Mouse (Mus musculus): Measurements from ENCODE around the gene Nmnat2.

Gene Nmnat2

GRCm38 (mm10) chr1:152954821-152955523 lies at the start of gene Nmnat2:
Gene Nmnat2, plus strand, starts transcription at chr1:152954993.
- no peak for DNase-seq (ENCODE audit: low spot score)

- no peak for DNase-seq (ENCODE audit: low spot score)
Measured at GRCm38 (mm10) chr1:152913483-152914460, 41.0 kb upstream of the Nmnat2 start.

DNA sequence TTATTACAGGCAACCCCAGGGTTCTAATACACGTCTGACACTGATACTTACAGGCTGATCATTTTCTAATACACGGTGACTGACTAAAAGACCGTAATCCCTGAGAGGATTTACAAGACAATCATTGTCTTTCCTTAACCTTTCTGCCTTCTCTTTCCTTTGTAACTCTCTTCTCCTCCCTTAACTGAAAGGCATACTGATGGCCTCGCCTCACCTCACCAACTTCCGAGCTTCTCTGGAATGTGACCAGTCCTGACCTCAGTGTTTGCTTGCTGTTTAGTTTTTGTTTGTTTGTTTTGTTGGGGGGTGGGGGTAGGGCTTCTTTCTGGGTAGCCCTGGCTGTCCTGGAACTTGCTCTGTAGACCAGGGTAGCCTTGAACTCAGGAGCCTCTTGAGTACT lies 39.0 kb upstream of the Nmnat2 start:
- DNase-seq (ENCODE audit: low spot score) = no peak

DNA sequence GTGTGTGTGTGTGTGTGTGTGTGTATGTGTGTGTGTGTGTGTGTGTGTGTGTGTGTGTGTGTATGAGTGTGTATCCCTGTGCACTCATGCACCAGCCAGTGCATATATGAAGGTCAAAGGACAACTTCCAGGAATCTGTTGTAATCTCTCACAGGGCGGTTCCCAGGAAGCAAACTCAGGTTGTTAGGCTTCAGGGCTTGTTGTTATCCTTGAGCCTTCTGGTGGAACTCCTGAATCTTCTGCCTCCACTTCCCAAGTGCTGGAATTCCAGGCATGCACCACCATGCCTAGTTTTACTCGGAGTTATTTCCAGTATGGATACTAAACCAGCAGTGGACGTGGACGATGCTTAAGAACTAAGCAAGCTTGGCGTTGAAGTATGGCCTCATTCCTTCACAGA lies 37.9 kb upstream of the Nmnat2 start:
- no peak for DNase-seq (ENCODE audit: low spot score)

DNA sequence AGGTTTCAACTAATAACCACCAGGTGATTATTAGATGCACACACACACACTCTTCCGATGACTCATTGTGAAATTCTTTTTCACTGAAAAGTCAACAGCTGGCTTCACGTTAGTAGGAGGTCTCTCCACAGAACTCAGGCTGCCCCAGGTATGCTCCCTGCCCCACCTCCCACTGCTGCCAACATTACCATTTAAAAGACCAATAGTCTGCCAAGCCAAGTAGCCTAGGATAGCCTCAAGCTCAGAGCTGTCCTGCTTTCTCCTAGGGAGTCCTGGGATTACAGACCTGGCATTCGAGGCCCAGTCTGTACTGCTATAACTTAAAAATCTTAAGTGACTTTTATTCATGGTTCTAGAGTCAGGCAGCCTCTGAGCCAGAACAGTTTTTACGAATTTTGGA lies 37.2 kb upstream of the Nmnat2 start:
- no peak for DNase-seq (ENCODE audit: low spot score)

DNA sequence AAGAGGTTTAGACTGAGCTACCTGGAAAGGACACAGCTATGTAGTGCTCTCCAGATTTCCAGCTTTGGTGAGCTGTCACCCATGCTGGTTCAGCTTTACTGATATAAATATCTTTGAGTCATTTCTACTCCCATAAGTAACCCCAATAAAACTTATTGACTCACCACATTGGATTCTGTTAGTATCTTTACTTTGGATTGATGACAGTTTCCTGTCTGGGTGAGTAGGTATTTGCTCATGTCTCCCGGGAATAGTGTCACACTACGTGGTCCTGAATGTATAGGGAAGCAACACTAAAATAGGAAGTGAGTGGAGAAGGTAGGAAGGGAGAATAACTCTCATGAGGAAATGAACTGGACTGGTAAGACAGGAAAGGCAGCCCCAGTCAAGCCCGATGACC lies 33.0 kb upstream of the Nmnat2 start:
- DNase-seq (ENCODE audit: low spot score) = no peak

DNA sequence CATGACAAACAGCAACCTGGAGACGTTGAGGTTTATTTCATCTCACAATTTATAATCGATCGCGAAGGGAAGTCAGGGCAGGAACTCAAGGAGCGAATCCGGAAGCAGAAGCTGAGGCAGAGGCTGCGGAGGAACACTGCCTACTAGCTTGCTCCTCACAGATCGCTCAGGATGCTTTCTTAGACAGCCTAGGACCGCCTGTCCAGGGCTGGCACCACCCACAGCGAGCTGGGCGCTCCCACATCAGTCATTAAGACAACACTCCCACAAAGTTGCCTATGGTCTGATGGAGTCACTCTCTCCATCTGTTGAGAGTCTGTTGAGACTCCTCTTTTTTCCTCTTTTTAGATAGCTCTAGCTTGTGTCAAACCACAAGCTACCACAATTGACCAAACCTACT lies 20.8 kb upstream of the Nmnat2 start:
- DNase-seq (ENCODE audit: low spot score) = no peak

DNA sequence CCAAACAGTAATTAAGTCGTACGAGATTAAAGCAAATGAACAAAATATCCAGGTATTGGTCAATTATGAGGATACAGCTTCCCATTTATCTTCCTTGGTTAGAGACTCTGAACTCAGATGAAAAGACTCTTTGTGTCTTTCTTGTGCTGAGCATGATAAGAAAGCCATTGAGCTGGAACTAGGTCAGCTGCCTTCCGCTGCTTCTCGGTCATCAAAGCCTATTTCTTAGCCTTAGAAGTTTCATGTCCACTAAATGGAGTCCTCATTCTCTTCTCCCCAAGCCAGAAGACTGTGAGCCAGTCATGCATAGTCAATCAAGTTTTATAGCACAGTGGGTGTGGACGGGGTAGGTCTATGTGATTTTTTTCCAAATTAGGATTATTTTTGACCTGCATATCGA lies 19.3 kb upstream of the Nmnat2 start:
- no peak for DNase-seq (ENCODE audit: low spot score)

- DNase-seq (ENCODE audit: low spot score) = no peak
Measured at GRCm38 (mm10) chr1:152936365-152936764, 18.4 kb upstream of the Nmnat2 start.

- DNase-seq (ENCODE audit: low spot score) = no peak
Measured at GRCm38 (mm10) chr1:152942977-152943376, 11.8 kb upstream of the Nmnat2 start.

DNA sequence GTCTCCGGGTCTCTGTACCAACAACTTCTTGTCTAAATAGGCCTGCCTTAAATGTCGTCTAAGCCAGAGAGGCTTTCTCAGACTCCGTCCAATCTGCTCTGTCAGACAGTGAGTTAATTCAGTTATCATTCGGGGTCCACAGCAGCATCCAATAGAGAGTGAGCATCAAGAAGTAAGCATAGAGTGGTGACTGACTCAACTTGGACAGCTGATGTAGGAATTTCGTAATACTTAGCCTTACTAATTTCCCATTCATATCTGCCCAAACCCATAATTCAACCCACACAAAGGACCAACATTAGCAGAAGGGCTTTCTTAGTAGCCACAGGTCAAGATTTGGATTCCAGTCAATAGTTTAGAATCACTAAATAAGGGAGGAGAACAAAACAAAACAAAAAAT lies 626 bp upstream of the Nmnat2 start:
- no peak for DNase-seq (ENCODE audit: low spot score)

GRCm38 (mm10) chr1:152955564-152956211 lies 895 bp downstream of the Nmnat2 start:
- DNase-seq (ENCODE audit: low spot score) = peak; percentile 58

DNA sequence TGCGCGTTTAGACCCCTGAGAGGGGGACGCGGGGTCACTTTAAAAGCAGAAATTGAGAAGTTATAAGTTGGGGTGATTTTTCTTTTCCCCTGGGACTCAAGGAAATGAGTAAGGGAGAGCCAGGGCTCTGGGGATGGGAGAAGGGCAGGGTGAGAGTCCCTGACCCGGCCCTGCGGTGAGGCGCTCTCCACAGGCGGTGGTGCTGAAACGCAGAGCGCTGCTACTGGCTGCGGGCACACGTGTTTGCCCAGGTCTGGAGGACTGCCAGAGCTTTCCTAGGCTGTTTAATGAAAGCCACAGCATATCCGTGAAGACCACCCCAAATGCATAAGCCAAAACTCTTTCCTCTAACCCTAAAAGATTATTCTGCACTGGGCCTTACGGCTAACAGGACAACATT lies 1.4 kb downstream of the Nmnat2 start:
- peak; percentile 84 for DNase-seq (ENCODE audit: low spot score)

DNA sequence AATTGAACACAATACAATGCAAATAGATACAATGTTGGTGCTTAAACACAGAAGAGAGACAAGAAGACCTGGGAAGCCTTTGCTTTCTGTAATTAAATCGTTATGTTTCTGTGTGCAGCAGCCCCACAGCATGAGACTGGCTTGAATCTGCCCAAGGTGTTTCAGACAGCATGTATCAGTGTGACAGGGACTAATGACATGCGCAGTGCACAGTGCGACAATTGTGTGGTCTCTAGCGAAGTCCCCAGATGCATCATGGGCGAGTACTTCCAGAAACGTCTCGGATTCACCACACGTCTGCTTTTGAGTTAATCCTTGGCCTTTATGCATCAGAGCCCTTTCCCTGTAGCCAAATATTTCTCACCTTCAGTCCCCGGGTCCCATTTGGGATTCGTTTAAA lies 9.6 kb downstream of the Nmnat2 start:
- no peak for DNase-seq (ENCODE audit: low spot score)

- no peak for DNase-seq (ENCODE audit: low spot score)
Measured at GRCm38 (mm10) chr1:152966222-152966621, 11.4 kb downstream of the Nmnat2 start.

- DNase-seq (ENCODE audit: low spot score) = no peak
Measured at GRCm38 (mm10) chr1:152966686-152967085, 11.9 kb downstream of the Nmnat2 start.

DNA sequence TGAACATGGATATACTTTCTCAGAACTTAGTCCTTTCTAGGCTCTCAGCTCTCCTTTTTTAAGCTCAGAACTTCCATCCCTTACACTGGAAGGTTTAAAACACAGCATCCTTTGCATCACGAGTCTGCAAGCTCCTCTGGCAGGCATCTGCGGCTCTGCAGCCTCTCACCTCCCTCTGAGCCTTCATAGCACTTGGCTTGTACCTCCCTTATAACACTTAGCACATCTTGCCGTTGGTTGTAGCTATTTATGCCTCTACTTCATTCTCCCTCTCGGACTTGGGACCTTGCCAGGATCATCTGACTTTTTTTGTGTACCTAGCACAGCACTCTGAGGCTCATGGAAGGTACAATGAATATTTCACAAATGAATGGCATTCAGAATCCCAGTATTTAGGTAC lies 14.3 kb downstream of the Nmnat2 start:
- DNase-seq (ENCODE audit: low spot score) = no peak

GRCm38 (mm10) chr1:152972957-152973356 lies 18.2 kb downstream of the Nmnat2 start:
- DNase-seq (ENCODE audit: low spot score) = no peak

- DNase-seq (ENCODE audit: low spot score) = no peak
Measured at GRCm38 (mm10) chr1:152973421-152973820, 18.6 kb downstream of the Nmnat2 start.

- DNase-seq (ENCODE audit: low spot score) = no peak
Measured at GRCm38 (mm10) chr1:152973861-152974260, 19.1 kb downstream of the Nmnat2 start.

DNA sequence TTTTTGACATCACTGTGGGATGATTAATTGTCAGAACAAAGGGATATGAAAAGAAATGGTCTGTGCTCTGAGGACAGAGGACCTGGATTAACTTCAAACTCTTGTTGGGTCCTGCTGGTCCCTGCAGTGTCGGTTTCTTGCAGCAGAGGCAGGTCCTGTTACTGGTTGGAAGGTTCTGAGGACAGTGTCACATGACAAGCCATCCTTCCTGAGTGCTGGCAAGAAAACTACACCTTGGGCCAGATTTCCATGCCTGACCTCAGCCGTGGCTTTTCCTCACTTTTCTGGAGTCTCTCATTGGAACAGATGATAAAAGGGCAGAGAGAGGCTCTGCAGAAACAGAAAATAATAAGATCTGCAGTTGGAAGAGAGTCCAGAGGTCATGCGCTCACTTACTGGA lies 20.4 kb downstream of the Nmnat2 start:
- no peak for DNase-seq (ENCODE audit: low spot score)

DNA sequence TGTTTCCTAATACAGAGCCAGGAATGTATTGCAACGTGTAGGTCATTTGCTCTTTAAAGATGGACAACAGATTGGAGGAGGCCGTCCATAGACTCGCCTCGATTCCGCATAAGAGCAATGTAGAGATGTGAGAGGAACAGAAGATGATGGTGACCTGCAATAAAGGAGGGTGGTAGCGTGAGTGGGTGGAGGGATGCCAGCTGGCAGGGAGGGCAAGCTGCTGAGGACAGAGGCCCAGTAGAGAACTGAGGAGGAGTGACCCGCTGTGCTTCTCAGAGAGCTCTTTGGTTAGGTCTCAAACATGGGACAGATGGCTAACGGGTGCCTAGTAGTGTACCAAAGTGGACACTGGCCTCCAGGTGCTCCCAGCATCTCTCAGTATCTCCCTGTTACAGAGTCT lies 23.9 kb downstream of the Nmnat2 start:
- no peak for DNase-seq (ENCODE audit: low spot score)

- DNase-seq (ENCODE audit: low spot score) = no peak
Measured at GRCm38 (mm10) chr1:152983416-152983815, 28.6 kb downstream of the Nmnat2 start.
